Mouse (Mus musculus) bone marrow, adult 2 months (tissue): ENCODE results near the gene Zfp609.

Experiments used
- CTCF ChIP-seq: fragments of 200-500 bp; IDR thresholded peaks from 2 replicates; pipeline ENCODE4 v1.5.1; 2011; ENCODE audit warnings: low read length, control low read depth; ENCODE audit not compliant: control insufficient read depth, insufficient read depth
- POLR2A ChIP-seq: fragments of 200-500 bp; IDR thresholded peaks from 2 replicates; pipeline ENCODE4 v1.6.1; 2011; ENCODE audit warnings: low read depth, mild to moderate bottlenecking, control low read depth, low read length, borderline replicate concordance; ENCODE audit not compliant: control insufficient read depth

- TF ChIP-seq POLR2A, result no peak
- TF ChIP-seq CTCF, result no peak
Observed at GRCm38 (mm10) chr9:65642546-65642945, 184.8 kb downstream of the Zfp609 start.
